ENCODE assay signal across 14 mouse cellular contexts in the genomic region with DNA sequence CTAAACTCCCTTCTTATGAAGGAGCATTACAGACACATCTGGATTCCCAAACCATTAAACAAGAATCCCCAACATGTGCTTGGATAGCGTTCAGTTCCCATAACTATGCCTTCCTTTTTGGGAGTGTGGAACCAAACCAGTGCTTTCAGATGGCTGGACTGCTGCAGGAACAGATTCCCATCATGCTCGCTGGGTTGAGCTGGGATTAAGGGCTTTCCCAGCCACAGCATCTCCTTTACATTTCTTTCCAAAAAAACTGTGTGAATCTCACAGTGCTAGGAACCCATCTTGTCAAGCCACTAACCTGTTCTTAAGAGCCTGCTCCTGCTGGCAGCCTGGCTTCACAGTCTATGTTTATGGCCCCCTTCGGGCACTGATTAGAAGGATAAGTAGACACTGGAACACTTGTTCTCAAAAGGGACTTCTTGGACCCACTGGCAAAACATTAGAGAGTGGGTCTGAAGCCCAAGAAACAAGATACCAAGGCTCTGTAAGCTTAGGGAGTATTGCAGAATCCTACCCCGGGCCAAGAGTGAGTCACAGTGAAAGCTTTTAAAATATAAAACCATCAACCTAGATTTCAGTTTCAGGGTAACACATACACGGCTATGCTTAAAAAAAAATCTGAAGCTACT. TPM values are rescaled to one million over a fixed set of nuclear protein-coding genes. Genes with fewer than 3 reads are reported as not detected.
DNase-seq lines count a peak whose midpoint lies in the region; ATAC-seq lines count a peak whose summit lies in the region.
"Had no signal": no experiment of that assay in that cellular context is flagged by ENCODE, and none has a peak within 500 bp of the region (broad histone marks: within the 10 kb centered on the region; RNA-seq: fewer than 3 reads in every experiment).

No protein-coding gene starts in this region.

- H3K27me3 ChIP-seq in limb, embryonic 13.5 days = no peaks in the 10 kb centered on the region
- H3K27me3 ChIP-seq: hindbrain, embryonic 13.5 days had no signal

- H3K9ac ChIP-seq in limb, embryonic 13.5 days = no peak overlapping the region

- no peaks in the 10 kb centered on the region for H3K36me3 ChIP-seq in limb, embryonic 13.5 days
- H3K36me3 ChIP-seq: hindbrain, embryonic 13.5 days had no signal

- peaks cover 46% of the 10 kb centered on the region for H3K4me1 ChIP-seq in limb, embryonic 13.5 days

- no peaks in the 10 kb centered on the region for H3K9me3 ChIP-seq in limb, embryonic 13.5 days
- H3K9me3 ChIP-seq: hindbrain, embryonic 13.5 days had no signal

- ATAC-seq in limb, embryonic 13.5 days (ENCODE audit: low FRiP score, low read depth) = no peak
- ATAC-seq: forebrain, embryonic 16.5 days had no signal

- no peak overlapping the region for H3K4me2 ChIP-seq in limb, embryonic 13.5 days (replicated peaks)

- WGBS in limb, embryonic 13.5 days = 44% methylated on average over 5 of the region's 5 CpGs

- H3K4me3 ChIP-seq in limb, embryonic 13.5 days = no peak overlapping the region
- H3K4me3 ChIP-seq: hindbrain, embryonic 13.5 days had no signal

- peak; percentile 32 for DNase-seq in gastrocnemius, adult 18-20 months (ENCODE audit: low spot score)
- no peak for DNase-seq in gastrocnemius, adult 8-10 months (ENCODE audit: low spot score in 2 of 2)
- DNase-seq in urinary bladder, postnatal 14 days (ENCODE audit: low spot score) = peak; percentile 34
- no peak for DNase-seq in urinary bladder, postnatal 10 days (ENCODE audit: low spot score)
- no peak for DNase-seq in embryo, embryonic 10.5 days (ENCODE audit: low spot score)
- no peak for DNase-seq in spleen, adult 18-20 months
- DNase-seq: cerebellum, postnatal 25 days; heart, adult 11 months; kidney, adult 18-20 months; kidney, postnatal 36 days; left cerebral cortex, postnatal 4 days had no signal

- H3K27ac ChIP-seq in limb, embryonic 13.5 days = peak overlapping the region; percentile 99

RNA-seq across cellular contexts. Expression of a gene that starts 2.8 kb away (rescaled TPM):
- 10 to 100 TPM; 18.1 to 19.0 TPM for total RNA-seq in gastrocnemius, adult 18-20 months (2021)
- 10 to 100 TPM; 14.0 to 19.3 (median 15.1) TPM for total RNA-seq in gastrocnemius, adult 8-10 months (2022)
- 13.4 and 15.0 TPM in 2 replicates for polyA plus RNA-seq in limb, embryonic 13.5 days (2015; fragmentation: Nextera tagmentation; extraction: Ambion mirVana)

RNA-seq across cellular contexts. Expression of a gene that starts 36.9 kb away (rescaled TPM):
- total RNA-seq in gastrocnemius, adult 18-20 months (2021) = 10 to 100 TPM; 88.1 to 92.2 TPM
- 100 to 1,000 TPM in 2 of 4 experiments, 10 to 100 TPM in 2; 95.2 to 109 (median 99.1) TPM for total RNA-seq in gastrocnemius, adult 8-10 months (2022)
- 61.9 and 63.4 TPM in 2 replicates for polyA plus RNA-seq in limb, embryonic 13.5 days (2015; fragmentation: Nextera tagmentation; extraction: Ambion mirVana)

Comparison
In these comparisons a context has a peak if more than half of its experiments do, and no peak if none do; other contexts are left out.
1. DNase-seq: peak in gastrocnemius, adult 18-20 months (single experiment) and urinary bladder, postnatal 14 days (single experiment); none in gastrocnemius, adult 8-10 months (0 of 2), urinary bladder, postnatal 10 days (single experiment), embryo, embryonic 10.5 days (single experiment) and spleen, adult 18-20 months (0 of 2).